Mouse (Mus musculus) midbrain, postnatal 0 days (tissue): ENCODE data around the gene Cbarp. TPM values are rescaled to one million over a fixed set of nuclear protein-coding genes. Genes with fewer than 3 reads are reported as not detected.
A peak's percentile ranks its signal among the peaks of the same experiment; 100 is the strongest.

Source experiments
- ATAC-seq: fragments of 200-750 bp; cut with Nextera tagmentation; 2 replicates; pipeline ENCODE4 v1.8.0; 2017; ENCODE audit warnings: moderate number of reproducible peaks, mild to moderate bottlenecking, moderate TSS enrichment, moderate library complexity; ENCODE audit not compliant: low FRiP score
- DNase-seq: peaks from one replicate; pipeline ENCODE4 v3.0.0-alpha.2; 2015; ENCODE audit warnings: low spot score
- H3K27ac ChIP-seq: fragments of 300-500 bp; sonication (generic); 2 replicates; pipeline ENCODE4 v1.5.1; 2014; ENCODE audit warnings: low read depth, mild to moderate bottlenecking, low read length, mixed read lengths
- H3K27me3 ChIP-seq: fragments of 300-500 bp; sonication (generic); 2 replicates; pipeline ENCODE4 v1.6.1; 2014; ENCODE audit warnings: low read length, control low read depth, mixed read lengths; ENCODE audit not compliant: insufficient read depth
- H3K36me3 ChIP-seq: fragments of 300-500 bp; sonication (generic); 2 replicates; pipeline ENCODE4 v1.6.1; 2014; ENCODE audit warnings: low read length, control low read depth, mixed read lengths; ENCODE audit not compliant: insufficient read depth
- H3K4me1 ChIP-seq: fragments of 300-500 bp; sonication (generic); 2 replicates; pipeline ENCODE4 v1.6.1; 2014; ENCODE audit warnings: mild to moderate bottlenecking, control low read depth, antibody characterized with exemption, low read length, mixed read lengths; ENCODE audit not compliant: insufficient read depth
- H3K4me2 ChIP-seq: fragments of 300-500 bp; sonication (generic); 2 replicates; pipeline ENCODE4 v1.6.1; 2014; ENCODE audit warnings: low read depth, mild to moderate bottlenecking, low read length, mixed read lengths; ENCODE audit not compliant: poor library complexity, severe bottlenecking
- H3K4me3 ChIP-seq: fragments of 300-500 bp; sonication (generic); 2 replicates; pipeline ENCODE4 v1.5.1; 2014; ENCODE audit warnings: low read depth, mild to moderate bottlenecking, low read length, moderate library complexity
- H3K9ac ChIP-seq: fragments of 300-500 bp; sonication (generic); replicated peaks from 2 replicates; pipeline ENCODE4 v1.6.1; 2014; ENCODE audit warnings: mild to moderate bottlenecking, low read length, moderate library complexity, mixed read lengths; ENCODE audit not compliant: poor library complexity, severe bottlenecking
- H3K9me3 ChIP-seq: fragments of 300-500 bp; sonication (generic); 2 replicates; pipeline ENCODE4 v1.6.1; 2016; ENCODE audit warnings: low read length, control low read depth
- CTCF ChIP-seq: IDR thresholded peaks from 2 replicates; pipeline ENCODE4 v1.5.1; 2016; ENCODE audit warnings: antibody characterized with exemption, mild to moderate bottlenecking
- WGBS: fragments of 180-500 bp; shearing (Covaris S2); extraction: QIAGEN DNeasy Blood & Tissue Kit; methylation state at CpG from one replicate; pipeline ENCODE4 v1.1.7; 2014; 5-methylcytosine and 5-hydroxymethylcytosine counted together
- polyA plus RNA-seq: library from polyadenylated mRNA; unstranded; fragments of >200 nt; fragmentation: Nextera tagmentation; extraction: Ambion mirVana; gene quantifications from 2 replicates; pipeline ENCODE4 v1.2.1, GENCODE M21; 2015
- total RNA-seq: library from RNA; depleted of rRNA; stranded (reverse); fragments of >200 nt; gene quantifications from 2 replicates; pipeline ENCODE4 v1.2.3, GENCODE M21; 2014

Gene Cbarp
- total and polyA plus RNA-seq, 2 experiments from 2014 or later: 120 to 273 TPM

DNA sequence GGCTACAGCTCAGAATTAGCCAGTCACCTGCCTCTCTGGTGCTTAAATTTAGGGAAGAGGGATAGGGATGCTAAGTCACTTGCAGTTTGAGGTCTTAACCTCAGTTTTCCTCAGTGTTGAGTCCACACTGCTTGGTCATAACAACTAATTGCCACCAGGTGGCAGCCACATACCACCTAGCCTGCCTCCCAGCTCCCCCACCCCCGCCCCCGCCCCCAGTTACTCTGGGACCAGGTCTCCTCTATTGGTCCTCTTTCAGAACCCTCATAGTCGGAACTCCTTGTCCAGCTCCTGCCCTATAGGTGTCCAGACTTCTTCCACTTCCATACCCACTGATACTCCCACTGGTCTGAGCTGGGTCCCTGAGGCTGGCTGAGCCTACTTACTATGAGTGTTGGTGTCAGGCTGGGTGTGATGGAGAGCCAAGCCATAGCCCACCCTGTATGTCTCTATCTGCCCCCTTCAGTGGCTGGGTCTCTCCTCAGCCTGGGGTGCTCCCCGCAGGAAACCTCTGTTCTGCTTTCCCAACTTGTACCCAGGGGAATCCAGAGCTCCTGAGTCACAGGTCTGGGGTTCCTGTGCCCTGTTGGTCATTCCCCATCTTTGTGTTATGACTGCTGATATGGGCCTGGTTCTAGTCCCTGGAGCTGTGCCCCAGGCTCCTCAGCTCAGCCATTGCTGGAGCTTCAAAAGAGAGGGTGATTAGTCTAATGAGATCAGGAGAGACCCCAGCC, 35.1 kb upstream of the Cbarp start:
- WGBS: 20% methylated on average over 4 of the region's 4 CpGs
- Histone ChIP-seq H3K27ac (no peak overlapping the region), H3K27me3 (no peaks in the 10 kb centered on the region), H3K4me3 (no peak overlapping the region), H3K9ac (no peak overlapping the region), H3K4me2 (no peak overlapping the region), H3K36me3 (peaks cover 11% of the 10 kb centered on the region), H3K4me1 (peaks cover 9% of the 10 kb centered on the region; the same call in 1 of the 2 replicates), H3K9me3 (no peaks in the 10 kb centered on the region)
- DNase-seq (peak; percentile 69), ATAC-seq (no peak; the same call in 1 of the 2 replicates)
- TF ChIP-seq CTCF: peak; percentile 77

DNA sequence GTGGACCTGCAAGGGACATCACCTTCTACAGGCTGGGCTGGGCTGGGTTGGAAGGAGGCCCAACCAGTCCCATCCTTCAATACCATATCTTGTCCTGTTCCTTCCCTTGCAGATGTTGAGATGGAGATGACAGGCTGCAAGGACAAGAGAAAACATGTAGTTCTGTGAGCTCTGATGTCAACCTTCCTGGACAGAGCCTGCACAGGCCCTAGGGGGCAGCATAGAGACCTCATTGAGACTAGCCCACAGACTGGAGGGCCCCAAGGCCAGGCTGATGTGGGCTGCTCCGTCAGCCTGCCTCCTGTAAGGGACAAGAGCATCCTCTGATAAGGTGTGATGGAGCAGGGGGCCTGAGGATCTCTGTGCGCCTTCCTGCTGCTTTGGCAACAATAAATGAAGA, 34.1 kb upstream of the Cbarp start:
- ATAC-seq (no peak), DNase-seq (no peak)
- peak; percentile 57 for TF ChIP-seq CTCF
- Histone ChIP-seq H3K27ac (no peak overlapping the region), H3K9me3 (no peaks in the 10 kb centered on the region), H3K9ac (no peak overlapping the region), H3K4me1 (0 out of 2 replicates have a peak, but pooled peaks cover 3% of the 10 kb centered on the region), H3K4me2 (no peak overlapping the region), H3K27me3 (no peaks in the 10 kb centered on the region), H3K4me3 (no peak overlapping the region), H3K36me3 (peaks cover 18% of the 10 kb centered on the region)
- 30% methylated on average over 2 of the region's 2 CpGs for WGBS

- Histone ChIP-seq H3K9ac (no peak overlapping the region), H3K4me3 (no peak overlapping the region), H3K9me3 (no peaks in the 10 kb centered on the region), H3K4me2 (no peak overlapping the region), H3K36me3 (peaks cover 18% of the 10 kb centered on the region), H3K27me3 (no peaks in the 10 kb centered on the region), H3K27ac (no peak overlapping the region), H3K4me1 (0 out of 2 replicates have a peak, but pooled peaks cover 3% of the 10 kb centered on the region)
- no peak for ATAC-seq
- no peak for TF ChIP-seq CTCF
- 80% methylated on average over 10 of the region's 10 CpGs for WGBS
- DNase-seq: no peak
Observed at GRCm38 (mm10) chr10:80173955-80174640, 33.5 kb upstream of the Cbarp start.

GRCm38 (mm10) chr10:80173358-80173757, 32.7 kb upstream of the Cbarp start:
- peak overlapping the region; percentile 60 for H3K4me2 ChIP-seq
- DNase-seq: no peak
- 0 out of 2 replicates have a peak overlapping the region, but pooled peaks have one; percentile 51 for H3K27ac ChIP-seq
- 15% methylated on average over 11 of the region's 11 CpGs for WGBS
- no peaks in the 10 kb centered on the region for H3K27me3 ChIP-seq
- H3K9ac ChIP-seq: no peak overlapping the region
- H3K36me3 ChIP-seq: peaks cover 18% of the 10 kb centered on the region
- TF ChIP-seq CTCF: no peak
- H3K4me3 ChIP-seq: peak overlapping the region; percentile 41
- H3K9me3 ChIP-seq: no peaks in the 10 kb centered on the region
- peaks cover 7% of the 10 kb centered on the region; the same call in 1 of the 2 replicates for H3K4me1 ChIP-seq
- no peak for ATAC-seq

DNA sequence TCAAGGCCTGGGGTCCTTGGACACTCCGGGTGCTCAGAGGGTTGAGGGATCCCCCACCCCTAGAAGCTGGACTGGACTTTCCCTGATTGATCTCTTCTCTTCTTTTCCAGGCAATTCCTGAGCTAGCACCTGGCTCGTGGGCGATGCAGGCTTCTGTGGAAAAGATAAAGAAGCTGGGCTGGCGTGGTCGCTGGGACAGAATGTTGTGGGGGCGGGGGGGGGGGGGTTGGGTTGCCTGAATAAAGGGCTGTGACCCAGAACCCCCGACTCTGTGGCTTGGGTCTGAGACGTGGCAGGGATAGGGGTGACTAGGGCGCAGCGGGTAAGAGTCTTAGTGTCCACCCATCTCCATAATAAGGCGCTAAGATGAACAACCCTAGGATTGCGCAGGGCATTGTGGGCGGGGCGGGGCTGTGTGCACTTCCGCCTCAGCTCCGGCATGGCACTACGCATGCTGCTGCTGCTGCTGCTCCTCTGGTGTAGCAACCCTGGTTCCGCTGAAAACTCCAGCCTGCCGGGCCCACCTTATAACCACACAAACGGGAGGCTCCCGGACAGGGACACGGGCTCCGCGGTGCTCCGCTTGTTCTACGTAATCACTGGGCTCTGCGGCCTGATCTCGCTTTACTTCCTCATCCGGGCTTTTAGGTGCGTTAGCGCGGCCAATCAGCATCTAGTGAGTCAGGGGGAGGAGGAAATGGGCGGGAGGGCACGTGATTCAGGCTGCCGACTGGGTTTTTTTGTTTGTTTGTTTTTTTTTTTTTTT, 32.1 kb upstream of the Cbarp start, which contains the start of gene 1600002K03Rik:
TSS of gene 1600002K03Rik (plus strand) at position 418 of the 766 bp plus-strand sequence.
- peaks cover 7% of the 10 kb centered on the region; the same call in 1 of the 2 replicates for H3K4me1 ChIP-seq
- H3K27ac ChIP-seq: peak within 1 kb of the TSS; percentile 83
- no peak for TF ChIP-seq CTCF
- 10% methylated on average over 35 of the region's 35 CpGs for WGBS
- H3K4me3 ChIP-seq: peak within 1 kb of the TSS; percentile 41
- peak within 1 kb of the TSS; percentile 60 for H3K4me2 ChIP-seq
- H3K27me3 ChIP-seq: no peaks in the 10 kb centered on the region
- ATAC-seq (peak; percentile 68; the same call in 1 of the 2 replicates), DNase-seq (peak; percentile 95)
- H3K9ac ChIP-seq: peak within 1 kb of the TSS; percentile 56
- H3K36me3 ChIP-seq: peaks cover 18% of the 10 kb centered on the region
- no peaks in the 10 kb centered on the region for H3K9me3 ChIP-seq
